ENCODE assay signal across 12 mouse cellular contexts in the genomic region with DNA sequence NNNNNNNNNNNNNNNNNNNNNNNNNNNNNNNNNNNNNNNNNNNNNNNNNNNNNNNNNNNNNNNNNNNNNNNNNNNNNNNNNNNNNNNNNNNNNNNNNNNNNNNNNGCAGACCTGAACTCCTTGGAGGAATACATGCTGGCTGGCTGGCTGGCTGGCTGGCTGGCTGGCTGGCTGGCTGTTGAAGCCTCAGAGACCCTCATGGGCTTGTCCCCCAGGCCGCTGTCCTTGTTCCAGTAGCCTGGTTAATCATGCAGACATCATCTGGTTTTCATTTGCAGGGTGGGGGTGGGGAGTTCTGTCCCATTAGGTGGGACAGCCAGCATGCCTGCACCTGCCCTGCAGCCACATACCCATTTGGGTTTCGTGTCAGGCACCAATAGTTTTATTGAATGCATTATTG.
DNase-seq lines count a peak whose midpoint lies in the region; ATAC-seq lines count a peak whose summit lies in the region.
"Had no signal": no experiment of that assay in that cellular context is flagged by ENCODE, and none has a peak within 500 bp of the region (broad histone marks: within the 10 kb centered on the region; RNA-seq: fewer than 3 reads in every experiment).

No protein-coding gene starts in this region.

- H3K4me2 ChIP-seq in hindbrain, embryonic 12.5 days (replicated peaks): no peak overlapping the region
- no peak overlapping the region for H3K4me2 ChIP-seq in midbrain, embryonic 13.5 days (replicated peaks)

- no peaks in the 10 kb centered on the region for H3K27me3 ChIP-seq in hindbrain, embryonic 12.5 days
- H3K27me3 ChIP-seq in midbrain, embryonic 13.5 days: no peaks in the 10 kb centered on the region

- no peak overlapping the region for H3K9ac ChIP-seq in hindbrain, embryonic 12.5 days
- H3K9ac ChIP-seq in midbrain, embryonic 13.5 days (replicated peaks): 0 out of 2 replicates have a peak overlapping the region, but pooled peaks have one; percentile 21

- no peak overlapping the region for H3K4me3 ChIP-seq in hindbrain, embryonic 12.5 days
- no peak overlapping the region for H3K4me3 ChIP-seq in midbrain, embryonic 13.5 days (replicated peaks)

- H3K9me3 ChIP-seq in hindbrain, embryonic 12.5 days (replicated peaks): no peaks in the 10 kb centered on the region
- H3K9me3 ChIP-seq in midbrain, embryonic 13.5 days: no peaks in the 10 kb centered on the region

- 20% methylated on average over 2 of the region's 2 CpGs for WGBS in hindbrain, embryonic 12.5 days
- WGBS in midbrain, embryonic 13.5 days: 25% methylated on average over 2 of the region's 2 CpGs

- H3K4me1 ChIP-seq in hindbrain, embryonic 12.5 days: peaks cover 38% of the 10 kb centered on the region
- peaks cover 62% of the 10 kb centered on the region for H3K4me1 ChIP-seq in midbrain, embryonic 13.5 days (replicated peaks)

- H3K27ac ChIP-seq in hindbrain, embryonic 12.5 days: peak overlapping the region; percentile 80
- H3K27ac ChIP-seq in midbrain, embryonic 13.5 days: peak overlapping the region; percentile 72

- ATAC-seq in hindbrain, embryonic 12.5 days (ENCODE audit: low FRiP score): peak; percentile 30
- peak; percentile 12; the same call in 1 of the 2 replicates for ATAC-seq in midbrain, embryonic 13.5 days
- ATAC-seq in granulocyte monocyte progenitor cell, adult 5-6 weeks (replicated peaks; ENCODE audit: poor library complexity, severe bottlenecking): no peak
- ATAC-seq: CD4-positive, CD25-positive, alpha-beta regulatory T cell, adult 4 months; intestine, embryonic 16.5 days had no signal

- peak; percentile 36 for DNase-seq in retina, postnatal 1 day
- DNase-seq in retina, embryonic 14.5 days (ENCODE audit: low spot score): no peak
- no peak for DNase-seq in urinary bladder, adult 18-20 months (ENCODE audit: low spot score in 2 of 2)
- DNase-seq in ovary, postnatal 10 days (ENCODE audit: low spot score): no peak
- DNase-seq: adrenal gland, adult 8-10 months; cerebellum, adult 11 months; lung, postnatal 4 days had no signal

- no peaks in the 10 kb centered on the region for H3K36me3 ChIP-seq in hindbrain, embryonic 12.5 days
- no peaks in the 10 kb centered on the region for H3K36me3 ChIP-seq in midbrain, embryonic 13.5 days
